Mouse (Mus musculus): ENCODE data around the gene Brinp3. TPM values are rescaled to one million over a fixed set of nuclear protein-coding genes. Genes with fewer than 3 reads are reported as not detected.

The Brinp3 gene
- not detected in 2 replicates for polyA plus RNA-seq (2015; fragmentation: Nextera tagmentation; extraction: Ambion mirVana)

- Histone ChIP-seq H3K4me3 (replicated peaks) (no peak within 1 kb of the TSS), H3K4me1 (replicated peaks) (no peaks in the 10 kb centered on the region), H3K36me3 (replicated peaks) (no peaks in the 10 kb centered on the region), H3K9ac (no peak within 1 kb of the TSS), H3K9me3 (replicated peaks) (no peaks in the 10 kb centered on the region), H3K4me2 (peak within 1 kb of the TSS; percentile 32; the same call in 1 of the 2 replicates), H3K27me3 (peaks cover 23% of the 10 kb centered on the region), H3K27ac (replicated peaks) (no peak within 1 kb of the TSS)
- whole genome bisulfite sequencing (ENCODE audit: insufficient replicate concordance), result 3% methylated on average over 19 of the region's 19 CpGs
- ATAC-seq (ENCODE audit: insufficient read depth), result no peak
These were observed at the start of gene Brinp3 for GRCm38 (mm10) chr1:146494681-146495331. Gene Brinp3, plus strand, starts transcription at chr1:146494760.

- Histone ChIP-seq H3K27ac (replicated peaks) (no peak overlapping the region), H3K4me3 (replicated peaks) (no peak overlapping the region), H3K4me2 (peak overlapping the region; percentile 32; the same call in 1 of the 2 replicates), H3K27me3 (peaks cover 23% of the 10 kb centered on the region), H3K4me1 (replicated peaks) (no peaks in the 10 kb centered on the region), H3K36me3 (replicated peaks) (no peaks in the 10 kb centered on the region), H3K9ac (no peak overlapping the region), H3K9me3 (replicated peaks) (no peaks in the 10 kb centered on the region)
- ATAC-seq (ENCODE audit: insufficient read depth), result no peak
- 15% methylated on average over 7 of the region's 7 CpGs for WGBS (ENCODE audit: insufficient replicate concordance)
These were observed 339 bp upstream of the Brinp3 start for GRCm38 (mm10) chr1:146494221-146494620.

GRCm38 (mm10) chr1:146495386-146495785 lies 826 bp downstream of the Brinp3 start:
- Histone ChIP-seq H3K27ac (replicated peaks) (no peak overlapping the region), H3K36me3 (replicated peaks) (no peaks in the 10 kb centered on the region), H3K9ac (no peak overlapping the region), H3K27me3 (peaks cover 23% of the 10 kb centered on the region), H3K4me2 (no peak overlapping the region), H3K9me3 (replicated peaks) (no peaks in the 10 kb centered on the region), H3K4me3 (replicated peaks) (no peak overlapping the region), H3K4me1 (replicated peaks) (no peaks in the 10 kb centered on the region)
- no peak for ATAC-seq (ENCODE audit: insufficient read depth)
- WGBS (ENCODE audit: insufficient replicate concordance), result 8% methylated on average over 3 of the region's 3 CpGs

GRCm38 (mm10) chr1:146497381-146498081 lies 3.0 kb downstream of the Brinp3 start:
- Histone ChIP-seq H3K4me2 (peak overlapping the region; percentile 46), H3K36me3 (replicated peaks) (no peaks in the 10 kb centered on the region), H3K9ac (no peak overlapping the region), H3K4me1 (replicated peaks) (no peaks in the 10 kb centered on the region), H3K9me3 (replicated peaks) (no peaks in the 10 kb centered on the region), H3K27ac (replicated peaks) (no peak overlapping the region), H3K27me3 (peaks cover 23% of the 10 kb centered on the region), H3K4me3 (replicated peaks) (no peak overlapping the region)
- WGBS (ENCODE audit: insufficient replicate concordance), result under 1% methylated on average over 28 of the region's 28 CpGs
- ATAC-seq (ENCODE audit: insufficient read depth), result no peak

- no peak overlapping the region for H3K9ac ChIP-seq
- ATAC-seq (ENCODE audit: insufficient read depth), result no peak
These were observed 3.7 kb downstream of the Brinp3 start for GRCm38 (mm10) chr1:146498085-146498779.

GRCm38 (mm10) chr1:146498780-146499114 lies 4.2 kb downstream of the Brinp3 start:
- Histone ChIP-seq H3K9ac (no peak overlapping the region), H3K9me3 (replicated peaks) (no peaks in the 10 kb centered on the region), H3K4me2 (peak overlapping the region; percentile 46), H3K36me3 (replicated peaks) (no peaks in the 10 kb centered on the region), H3K27me3 (peaks cover 23% of the 10 kb centered on the region), H3K4me1 (replicated peaks) (no peaks in the 10 kb centered on the region), H3K27ac (replicated peaks) (no peak overlapping the region), H3K4me3 (replicated peaks) (no peak overlapping the region)
- 6% methylated on average over 1 of the region's 1 CpGs for WGBS (ENCODE audit: insufficient replicate concordance)
- ATAC-seq (ENCODE audit: insufficient read depth), result no peak

More at GRCm38 (mm10) chr1:146498085-146498779, 3.7 kb downstream of the Brinp3 start:
- Histone ChIP-seq H3K4me3 (replicated peaks) (no peak overlapping the region), H3K27ac (replicated peaks) (no peak overlapping the region), H3K4me1 (replicated peaks) (no peaks in the 10 kb centered on the region), H3K9me3 (replicated peaks) (no peaks in the 10 kb centered on the region), H3K36me3 (replicated peaks) (no peaks in the 10 kb centered on the region), H3K27me3 (peaks cover 23% of the 10 kb centered on the region), H3K4me2 (peak overlapping the region; percentile 46)
- under 1% methylated on average over 16 of the region's 16 CpGs for WGBS (ENCODE audit: insufficient replicate concordance)

GRCm38 (mm10) chr1:146515377-146515776 lies 20.8 kb downstream of the Brinp3 start:
- H3K27ac ChIP-seq (replicated peaks), result no peak overlapping the region
- no peaks in the 10 kb centered on the region for H3K36me3 ChIP-seq (replicated peaks)
- H3K4me1 ChIP-seq (replicated peaks), result no peaks in the 10 kb centered on the region
- 64% methylated on average over 2 of the region's 2 CpGs for WGBS (ENCODE audit: insufficient replicate concordance)
- no peak overlapping the region for H3K9ac ChIP-seq
- no peak overlapping the region for H3K4me2 ChIP-seq
- no peak overlapping the region for H3K4me3 ChIP-seq (replicated peaks)
- no peak for ATAC-seq (ENCODE audit: insufficient read depth)
- no peaks in the 10 kb centered on the region for H3K9me3 ChIP-seq (replicated peaks)
- no peaks in the 10 kb centered on the region for H3K27me3 ChIP-seq

GRCm38 (mm10) chr1:146523727-146524573 lies 29.4 kb downstream of the Brinp3 start:
- WGBS (ENCODE audit: insufficient replicate concordance), result 68% methylated on average over 11 of the region's 11 CpGs
- no peak for ATAC-seq (ENCODE audit: insufficient read depth)
- H3K27ac ChIP-seq (replicated peaks), result no peak overlapping the region
- H3K4me3 ChIP-seq (replicated peaks), result no peak overlapping the region
- no peak overlapping the region for H3K4me2 ChIP-seq
- no peaks in the 10 kb centered on the region for H3K27me3 ChIP-seq
- no peaks in the 10 kb centered on the region for H3K36me3 ChIP-seq (replicated peaks)
- H3K9ac ChIP-seq, result no peak overlapping the region
- H3K4me1 ChIP-seq (replicated peaks), result no peaks in the 10 kb centered on the region
- no peaks in the 10 kb centered on the region for H3K9me3 ChIP-seq (replicated peaks)

- Histone ChIP-seq H3K27ac (replicated peaks) (no peak overlapping the region), H3K36me3 (replicated peaks) (no peaks in the 10 kb centered on the region), H3K27me3 (no peaks in the 10 kb centered on the region), H3K4me2 (no peak overlapping the region), H3K9me3 (replicated peaks) (no peaks in the 10 kb centered on the region), H3K4me1 (replicated peaks) (no peaks in the 10 kb centered on the region), H3K4me3 (replicated peaks) (no peak overlapping the region), H3K9ac (no peak overlapping the region)
- no peak for ATAC-seq (ENCODE audit: insufficient read depth)
These were observed 34.0 kb downstream of the Brinp3 start for GRCm38 (mm10) chr1:146528572-146528971.

GRCm38 (mm10) chr1:146546847-146547428 lies 52.4 kb downstream of the Brinp3 start:
- no peak for ATAC-seq (ENCODE audit: insufficient read depth)
- H3K9ac ChIP-seq, result no peak overlapping the region

More at GRCm38 (mm10) chr1:146546847-146547428, 52.4 kb downstream of the Brinp3 start:
- H3K27me3 ChIP-seq, result no peaks in the 10 kb centered on the region
- H3K27ac ChIP-seq (replicated peaks), result no peak overlapping the region
- H3K4me2 ChIP-seq, result no peak overlapping the region
- H3K4me3 ChIP-seq (replicated peaks), result no peak overlapping the region
- no peaks in the 10 kb centered on the region for H3K4me1 ChIP-seq (replicated peaks)
- H3K9me3 ChIP-seq (replicated peaks), result no peaks in the 10 kb centered on the region
- WGBS (ENCODE audit: insufficient replicate concordance), result 66% methylated on average over 2 of the region's 2 CpGs
- H3K36me3 ChIP-seq (replicated peaks), result no peaks in the 10 kb centered on the region

All from liver, embryonic 15.5 days (tissue).